Comparison of ENCODE assay signal across 23 mouse cellular contexts in the genomic region with DNA sequence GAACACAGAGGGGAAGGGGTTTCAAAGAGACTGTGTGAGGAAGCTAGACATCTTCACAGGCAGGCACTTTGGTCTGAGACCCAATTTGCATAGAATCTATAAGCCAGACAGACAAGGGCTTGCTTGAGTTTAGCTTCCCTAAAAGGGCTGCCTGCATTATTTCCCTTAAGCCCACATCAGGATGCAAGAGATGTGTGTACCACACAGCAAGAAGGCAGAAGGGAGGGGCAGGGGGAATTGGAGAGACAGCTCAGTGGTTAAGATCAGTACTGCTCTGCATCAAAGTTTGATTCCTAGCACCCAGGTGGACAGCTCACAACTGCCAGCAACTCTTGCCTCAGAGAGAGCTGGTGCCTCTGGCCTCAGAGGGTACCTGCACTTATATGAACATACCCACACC.
A peak's percentile ranks its signal among the peaks of the same experiment; 100 is the strongest.
DNase-seq lines count a peak whose midpoint lies in the region; ATAC-seq and TF ChIP-seq lines count a peak whose summit lies in the region.
"Had no signal": no experiment of that assay in that cellular context is flagged by ENCODE, and none has a peak within 500 bp of the region (broad histone marks: within the 10 kb centered on the region; RNA-seq: fewer than 3 reads in every experiment).

No protein-coding gene starts in this region.

- no peak for DNase-seq in heart, postnatal 4 days
- DNase-seq in layer of hippocampus, adult 2 months (ENCODE audit: low spot score in 2 of 2), result no peak
- no peak for DNase-seq in layer of hippocampus, adult 18-20 months (ENCODE audit: low spot score in 2 of 2)
- peak; percentile 6 for DNase-seq in A20 (ENCODE audit: low read depth, low spot score)
- no peak for DNase-seq in forebrain, embryonic 14.5 days (ENCODE audit: low spot score)
- DNase-seq in left cerebral cortex, postnatal 25 days (ENCODE audit: low spot score in 2 of 2), result no peak
- DNase-seq: adrenal gland, adult 8-10 months; adrenal gland, postnatal 36 days; cerebellum, adult 11 months; cerebellum, adult 8-10 months; cerebellum, postnatal 14 days; embryo, embryonic 11 days; gastrocnemius, postnatal 10 days; heart, postnatal 14 days had no signal

- no peak overlapping the region for H3K9ac ChIP-seq in heart, embryonic 13.5 days
- no peak overlapping the region for H3K9ac ChIP-seq in midbrain, embryonic 13.5 days (replicated peaks)
- H3K9ac ChIP-seq in forebrain, embryonic 14.5 days (ENCODE audit: low read length), result no peak overlapping the region
- H3K9ac ChIP-seq: embryonic facial prominence, embryonic 15.5 days; forebrain, embryonic 15.5 days; heart, embryonic 15.5 days had no signal

- H3K27me3 ChIP-seq in heart, embryonic 13.5 days (replicated peaks), result no peaks in the 10 kb centered on the region
- peaks cover 4% of the 10 kb centered on the region; the same call in 1 of the 2 replicates for H3K27me3 ChIP-seq in midbrain, embryonic 13.5 days
- no peaks in the 10 kb centered on the region for H3K27me3 ChIP-seq in forebrain, embryonic 14.5 days (replicated peaks; ENCODE audit: control insufficient read depth, insufficient read depth, low read length)
- H3K27me3 ChIP-seq: forebrain, embryonic 15.5 days; heart, embryonic 15.5 days had no signal

- peak; percentile 32 for TF ChIP-seq CTCF in layer of hippocampus, adult 2 months (conservative IDR thresholded peaks at IDR 0.05)

- H3K36me3 ChIP-seq in heart, embryonic 13.5 days, result no peaks in the 10 kb centered on the region
- H3K36me3 ChIP-seq in midbrain, embryonic 13.5 days, result no peaks in the 10 kb centered on the region
- H3K36me3 ChIP-seq in forebrain, embryonic 14.5 days (ENCODE audit: control insufficient read depth, insufficient read depth, low read length), result no peaks in the 10 kb centered on the region
- H3K36me3 ChIP-seq: embryonic facial prominence, embryonic 15.5 days; forebrain, embryonic 10.5 days; forebrain, embryonic 15.5 days; heart, embryonic 15.5 days had no signal

- H3K4me3 ChIP-seq in heart, embryonic 13.5 days, result no peak overlapping the region
- H3K4me3 ChIP-seq in layer of hippocampus, adult 2 months, result no peak overlapping the region
- no peak overlapping the region for H3K4me3 ChIP-seq in midbrain, embryonic 13.5 days (replicated peaks)
- H3K4me3 ChIP-seq in forebrain, embryonic 14.5 days (ENCODE audit: low read depth, low read length), result no peak overlapping the region
- H3K4me3 ChIP-seq: embryonic facial prominence, embryonic 15.5 days; erythroblast, embryonic 14.5 days; forebrain, embryonic 10.5 days; forebrain, embryonic 15.5 days; heart, embryonic 15.5 days had no signal

- no peaks in the 10 kb centered on the region for H3K9me3 ChIP-seq in heart, embryonic 13.5 days
- no peaks in the 10 kb centered on the region for H3K9me3 ChIP-seq in midbrain, embryonic 13.5 days
- no peaks in the 10 kb centered on the region for H3K9me3 ChIP-seq in forebrain, embryonic 14.5 days (replicated peaks; ENCODE audit: control insufficient read depth, low read length)
- H3K9me3 ChIP-seq: embryonic facial prominence, embryonic 15.5 days; forebrain, embryonic 10.5 days; forebrain, embryonic 15.5 days; heart, embryonic 15.5 days had no signal

- H3K4me1 ChIP-seq in heart, embryonic 13.5 days, result peaks cover 67% of the 10 kb centered on the region
- H3K4me1 ChIP-seq in midbrain, embryonic 13.5 days (replicated peaks), result peaks cover 42% of the 10 kb centered on the region
- H3K4me1 ChIP-seq in forebrain, embryonic 14.5 days (ENCODE audit: control insufficient read depth, insufficient read depth, low read length), result peaks cover 19% of the 10 kb centered on the region

- 0 out of 2 replicates have a peak overlapping the region, but pooled peaks have one; percentile 39 for H3K27ac ChIP-seq in heart, embryonic 13.5 days (replicated peaks)
- no peak overlapping the region for H3K27ac ChIP-seq in layer of hippocampus, adult 2 months
- H3K27ac ChIP-seq in midbrain, embryonic 13.5 days, result peak overlapping the region; percentile 7; the same call in 1 of the 2 replicates
- H3K27ac ChIP-seq in forebrain, embryonic 14.5 days (ENCODE audit: low read depth, low read length), result no peak overlapping the region
- H3K27ac ChIP-seq: embryonic facial prominence, embryonic 15.5 days; forebrain, embryonic 10.5 days; forebrain, embryonic 15.5 days; heart, embryonic 15.5 days had no signal

- intact Hi-C loops in left cerebral cortex, postnatal 25 days (cut with DNase I), result no loop called here

- no peak overlapping the region for H3K4me2 ChIP-seq in heart, embryonic 13.5 days
- no peak overlapping the region for H3K4me2 ChIP-seq in midbrain, embryonic 13.5 days (replicated peaks)
- no peak overlapping the region for H3K4me2 ChIP-seq in forebrain, embryonic 14.5 days (ENCODE audit: low read length)
- H3K4me2 ChIP-seq: embryonic facial prominence, embryonic 15.5 days; forebrain, embryonic 15.5 days; heart, embryonic 15.5 days had no signal

- ATAC-seq in heart, embryonic 13.5 days (ENCODE audit: extremely low read depth, insufficient number of reproducible peaks, low FRiP score, low TSS enrichment), result no peak
- 0 out of 2 replicates have a peak, but pooled peaks have one; percentile 22 for ATAC-seq in midbrain, embryonic 13.5 days
- ATAC-seq in forebrain, embryonic 14.5 days, result no peak
- ATAC-seq: forebrain, embryonic 15.5 days; inflammation-experienced regulatory T-cells, adult 6 months; intestine, postnatal 0 days had no signal

Comparison
In these comparisons a context has a peak if more than half of its experiments do, and no peak if none do; other contexts are left out.
1. H3K27ac ChIP-seq: peak in heart, embryonic 13.5 days (single experiment) and midbrain, embryonic 13.5 days (single experiment); none in layer of hippocampus, adult 2 months (single experiment) and forebrain, embryonic 14.5 days (single experiment).